Mouse (Mus musculus): Measurements from ENCODE around the gene Gm20905. TPM values are rescaled to one million over a fixed set of nuclear protein-coding genes. Genes with fewer than 3 reads are reported as not detected.
"Not testable (repeated sequence)": the region's sequence is repeated elsewhere in the genome, so short reads cannot be mapped to it uniquely, and the experiment has no call there.

Gene Gm20905
- not detected for total RNA-seq (2021)
- long read RNA-seq, experiment 1: 0 reads
- long read RNA-seq, experiment 2: 0 reads

GRCm38 (mm10) chrY:37259503-37259902 lies at the start of gene Gm20905:
Gene Gm20905 (minus strand): TSS chrY:37259603.
- DNase-seq (ENCODE audit: extremely low spot score in 1 of 2, low spot score in 2 of 2); H3K4me3 ChIP-seq; intact Hi-C loops (cut with DNase I); H3K27ac ChIP-seq: not testable (repeated sequence)
